Mouse (Mus musculus) R1 (cell line): ENCODE results near the gene Acat1.
A peak's percentile ranks its signal among the peaks of the same experiment; 100 is the strongest.

Experiments
- DNase-seq: peaks from one replicate; pipeline ENCODE4 v3.0.0-alpha.2; 2018; ENCODE audit warnings: low read depth, low spot score

The Acat1 gene

DNA sequence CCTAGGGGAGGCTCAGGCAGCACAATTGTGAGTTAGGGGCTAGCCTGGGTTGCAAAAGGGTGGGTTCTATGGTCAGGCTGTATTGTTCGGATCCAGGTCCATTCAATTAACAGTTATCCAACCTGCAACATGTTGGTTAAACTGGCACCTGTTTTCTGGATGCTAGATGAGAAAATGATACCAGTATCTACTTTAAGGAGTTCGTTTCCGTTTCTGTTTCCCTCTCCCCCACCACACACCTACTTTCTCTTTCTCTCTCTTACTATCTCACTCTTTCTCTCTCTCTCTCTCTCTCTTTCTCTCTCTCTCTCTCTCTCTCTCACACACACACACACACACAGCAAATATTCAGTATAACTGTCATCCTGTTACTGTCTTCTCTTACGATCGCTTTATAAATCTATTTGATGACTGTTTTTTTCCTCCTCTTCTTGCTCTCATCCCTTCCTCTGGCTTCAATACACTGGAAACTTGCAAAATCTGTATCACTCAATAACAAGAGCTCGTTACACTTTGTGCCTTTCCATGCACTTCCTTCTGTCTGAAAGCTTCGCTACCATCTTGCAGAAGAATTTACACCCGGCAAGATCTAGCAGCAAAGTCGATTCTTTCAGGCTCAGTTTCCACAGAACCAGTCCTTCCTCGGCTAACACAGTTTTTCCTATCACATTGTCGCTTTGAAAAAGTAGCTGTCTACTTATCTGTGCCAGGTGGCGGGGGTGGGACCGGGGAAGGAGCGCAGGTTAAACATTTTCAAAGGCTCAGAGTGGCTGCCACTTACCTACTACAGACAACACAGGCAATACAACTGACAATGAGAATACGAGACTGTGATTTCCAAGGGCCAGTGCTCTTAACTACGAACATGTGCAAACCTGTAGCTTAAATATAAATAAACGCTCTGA lies 74.5 kb downstream of the Acat1 start:
- DNase-seq, result peak; percentile 19
